Mouse (Mus musculus): ENCODE results near the gene Cdc42ep4.

Cdc42ep4 gene

GRCm38 (mm10) chr11:113749749-113750351, 1.8 kb downstream of the Cdc42ep4 start:
- DNase-seq (ENCODE audit: extremely low spot score, low spot score) = peak; percentile 70

- DNase-seq (ENCODE audit: extremely low spot score, low spot score) = peak; percentile 62
These were observed 2.7 kb downstream of the Cdc42ep4 start for GRCm38 (mm10) chr11:113748797-113749521.

GRCm38 (mm10) chr11:113747725-113748380, 3.8 kb downstream of the Cdc42ep4 start:
- DNase-seq (ENCODE audit: extremely low spot score, low spot score) = no peak

DNA sequence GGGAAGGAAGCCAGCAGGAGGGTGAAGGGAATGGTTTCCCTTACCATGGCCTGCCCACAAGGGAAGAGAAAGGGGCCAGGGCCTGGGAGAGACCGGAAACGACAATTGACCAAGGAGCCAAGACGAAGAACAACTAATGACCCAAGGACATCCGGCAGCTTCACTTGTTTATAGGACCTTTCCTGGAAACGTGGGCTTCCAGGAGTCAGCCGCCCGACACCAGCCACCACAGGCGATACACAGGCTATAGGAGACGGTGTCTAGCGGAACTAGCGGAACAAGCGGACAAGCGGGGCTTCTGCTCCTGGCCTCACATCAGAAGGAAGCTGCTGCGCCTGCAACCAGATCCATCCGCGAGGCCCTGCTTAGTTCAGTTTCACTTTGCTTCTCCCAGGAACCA, 4.6 kb downstream of the Cdc42ep4 start:
- DNase-seq (ENCODE audit: extremely low spot score, low spot score) = no peak

DNA sequence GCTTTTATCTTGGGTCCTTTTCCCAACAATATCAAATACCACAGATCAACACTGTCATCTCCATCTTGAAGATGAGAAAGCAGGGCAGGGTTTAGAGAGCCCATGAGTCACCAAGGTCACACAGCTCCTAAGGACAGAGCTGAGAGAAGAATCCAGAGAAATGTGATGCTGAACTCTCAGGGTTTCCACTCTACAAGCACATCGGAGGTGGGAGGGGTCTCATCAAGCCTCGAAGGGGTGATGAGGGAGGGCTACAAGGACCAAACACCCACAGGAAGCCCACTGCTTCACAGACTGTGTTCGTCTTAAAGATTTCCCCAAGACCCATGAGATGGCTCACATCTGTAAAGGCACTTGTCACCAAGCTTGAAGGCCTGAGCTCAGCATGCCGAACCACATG, 5.7 kb downstream of the Cdc42ep4 start:
- DNase-seq (ENCODE audit: extremely low spot score, low spot score) = no peak

DNA sequence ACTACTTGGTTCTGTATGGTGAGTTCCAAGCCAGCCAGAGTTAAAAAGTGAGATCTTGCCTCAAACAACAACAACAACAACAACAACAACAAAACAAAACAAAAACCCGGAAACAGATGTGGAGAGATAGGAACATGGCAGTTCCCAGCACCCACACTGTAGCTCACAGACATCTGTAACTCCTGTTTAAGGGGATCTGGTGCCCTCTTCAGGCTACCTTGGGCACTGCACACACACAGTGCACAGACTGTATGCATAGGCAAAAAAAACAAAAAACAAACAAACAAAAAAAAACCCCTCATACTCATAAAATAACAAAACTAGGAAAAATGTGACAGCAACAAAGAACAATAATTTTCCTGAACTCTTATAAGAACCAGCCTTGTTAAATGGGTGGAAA, 8.7 kb downstream of the Cdc42ep4 start:
- DNase-seq (ENCODE audit: extremely low spot score, low spot score) = no peak

- DNase-seq (ENCODE audit: extremely low spot score, low spot score) = no peak
These were observed 11.6 kb downstream of the Cdc42ep4 start for GRCm38 (mm10) chr11:113740100-113740499.

DNA sequence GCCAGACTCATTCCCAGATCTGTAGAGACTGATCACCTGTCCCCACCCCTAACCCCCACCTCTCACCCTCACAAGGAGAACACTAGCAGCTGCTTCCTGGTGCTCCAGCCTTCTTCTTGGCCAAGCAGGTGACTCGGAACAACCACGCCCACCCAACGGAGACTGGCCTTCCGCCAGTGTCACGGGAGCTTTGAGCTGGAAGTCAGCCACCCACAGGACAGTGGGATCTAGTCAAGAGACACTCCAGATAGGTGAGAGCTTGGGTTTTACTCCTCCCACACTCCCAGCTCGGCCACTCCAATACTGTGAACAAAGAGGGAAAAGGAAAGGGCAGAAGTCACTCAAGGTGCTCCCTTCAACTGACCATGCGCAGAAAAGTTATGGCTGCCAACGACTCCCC, 12.5 kb downstream of the Cdc42ep4 start:
- DNase-seq (ENCODE audit: extremely low spot score, low spot score) = no peak

DNA sequence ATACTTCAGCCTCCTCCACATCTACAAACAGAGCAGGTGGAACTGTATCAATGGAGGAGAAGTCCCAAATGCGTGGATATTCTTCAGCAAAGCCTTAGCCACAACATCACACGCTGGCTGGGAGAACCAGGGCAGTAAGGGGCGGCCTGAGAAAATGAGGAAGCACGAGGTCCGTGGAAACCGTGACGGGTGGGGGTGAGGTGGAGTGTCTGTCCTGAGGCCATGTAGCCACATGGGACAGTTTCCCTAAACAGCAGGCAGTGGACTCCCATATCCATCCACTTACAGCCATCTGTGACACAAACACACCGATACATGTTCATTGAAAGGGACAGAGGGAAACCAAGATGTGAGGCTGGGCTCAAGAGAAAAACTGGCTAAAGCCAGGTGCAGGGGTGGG, 13.8 kb downstream of the Cdc42ep4 start:
- DNase-seq (ENCODE audit: extremely low spot score, low spot score) = no peak

- DNase-seq (ENCODE audit: extremely low spot score, low spot score) = no peak
These were observed 14.2 kb downstream of the Cdc42ep4 start for GRCm38 (mm10) chr11:113737553-113737854.

DNA sequence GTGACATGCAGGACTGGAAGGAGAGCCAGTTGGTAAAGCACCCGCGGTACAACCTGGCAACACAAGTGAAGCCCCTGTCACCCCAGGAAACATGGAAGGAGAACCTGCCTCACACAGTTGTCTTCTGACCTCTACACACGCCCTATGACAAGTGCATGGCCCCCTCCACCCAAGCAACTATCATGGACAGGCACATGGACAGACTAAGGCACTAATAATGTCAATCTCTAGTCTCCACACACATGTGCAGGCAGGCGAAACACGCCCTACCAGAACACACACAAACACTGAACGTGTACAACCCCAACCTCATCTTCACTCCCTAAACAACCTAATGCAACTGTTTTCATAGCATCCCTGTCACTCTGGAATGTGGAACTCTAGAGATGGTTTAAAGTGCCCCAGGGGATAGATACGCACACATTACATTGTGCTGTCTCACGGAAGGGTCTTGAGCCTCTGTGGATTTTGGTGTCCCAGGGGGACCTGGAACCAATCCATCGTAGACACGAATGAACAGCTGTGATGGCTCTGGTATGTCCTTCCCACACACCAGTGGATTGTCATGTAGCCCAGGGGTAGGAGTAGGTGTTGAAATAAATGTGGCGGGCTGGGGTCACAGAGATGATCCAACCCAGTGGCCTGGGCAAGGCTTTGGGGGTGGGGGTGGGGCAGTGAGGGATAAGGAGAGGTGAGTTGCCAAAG, 14.7 kb downstream of the Cdc42ep4 start:
- no peak for DNase-seq (ENCODE audit: extremely low spot score, low spot score)

GRCm38 (mm10) chr11:113735151-113735550, 16.5 kb downstream of the Cdc42ep4 start:
- DNase-seq (ENCODE audit: extremely low spot score, low spot score) = no peak

DNA sequence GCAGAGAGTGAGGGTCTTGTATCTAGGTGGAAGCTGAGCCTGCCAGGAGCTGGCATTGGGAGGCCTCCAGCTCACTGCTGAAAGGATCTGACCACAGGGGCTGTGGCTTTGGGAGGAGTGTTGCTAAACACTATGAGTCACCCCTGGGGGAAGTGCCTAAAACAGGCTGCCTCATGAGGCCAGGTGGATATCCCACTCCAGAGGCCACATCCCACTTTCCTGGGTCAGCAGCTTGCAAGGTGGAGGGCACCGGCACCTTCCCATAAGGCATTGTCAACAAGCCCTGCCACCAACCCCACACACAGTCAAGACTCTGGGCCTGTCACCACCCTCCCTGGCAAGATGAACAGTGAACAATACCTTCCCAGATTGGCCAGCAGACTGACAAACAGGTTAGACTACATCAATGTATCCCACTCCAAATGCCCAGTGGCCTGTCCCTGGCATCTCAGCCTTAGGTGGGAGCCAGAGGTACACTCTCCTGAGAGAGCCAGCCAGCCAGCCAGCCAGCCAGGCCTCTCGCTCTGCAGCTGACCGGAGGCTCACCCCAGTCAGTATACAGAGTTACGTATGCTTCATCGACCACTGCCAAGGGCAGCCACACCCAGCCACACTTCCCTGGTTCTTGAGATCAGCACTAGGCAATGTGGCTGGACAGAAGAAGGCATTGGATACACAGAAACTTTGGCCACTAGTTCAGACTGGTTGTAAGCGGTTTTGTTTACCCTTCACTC, 17.9 kb downstream of the Cdc42ep4 start:
- DNase-seq (ENCODE audit: extremely low spot score, low spot score) = no peak

- no peak for DNase-seq (ENCODE audit: extremely low spot score, low spot score)
These were observed 19.6 kb downstream of the Cdc42ep4 start for GRCm38 (mm10) chr11:113731945-113732612.

GRCm38 (mm10) chr11:113730879-113731278, 20.8 kb downstream of the Cdc42ep4 start:
- DNase-seq (ENCODE audit: extremely low spot score, low spot score) = no peak

- no peak for DNase-seq (ENCODE audit: extremely low spot score, low spot score)
These were observed 21.8 kb downstream of the Cdc42ep4 start for GRCm38 (mm10) chr11:113729917-113730316.

- DNase-seq (ENCODE audit: extremely low spot score, low spot score) = no peak
These were observed 22.4 kb downstream of the Cdc42ep4 start for GRCm38 (mm10) chr11:113729239-113729638.

DNA sequence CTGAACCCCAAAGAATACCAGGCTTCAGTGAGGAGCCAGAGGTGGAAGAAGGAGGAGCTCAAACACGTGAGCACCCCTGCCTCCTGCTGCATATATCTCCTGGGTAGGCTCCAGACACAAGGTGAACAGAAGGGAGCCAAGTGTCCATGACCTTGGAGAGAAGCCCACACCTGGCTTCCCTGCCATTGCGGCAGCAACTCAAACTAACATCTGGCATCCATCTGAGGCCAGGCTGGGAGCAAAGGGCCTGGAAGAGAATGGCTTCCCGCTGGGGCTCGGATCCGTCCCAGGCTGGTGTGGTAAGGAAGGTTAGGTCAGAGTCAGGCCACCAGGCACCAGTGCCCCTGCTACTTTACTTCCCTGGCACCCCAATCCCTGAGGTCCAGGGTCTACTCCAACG, 23.7 kb downstream of the Cdc42ep4 start:
- peak; percentile 57 for DNase-seq (ENCODE audit: extremely low spot score, low spot score)

- DNase-seq (ENCODE audit: extremely low spot score, low spot score) = no peak
These were observed 24.4 kb downstream of the Cdc42ep4 start for GRCm38 (mm10) chr11:113726994-113727888.
